Mouse (Mus musculus) naive thymus-derived CD4-positive, alpha-beta T cell, adult 5 months (primary cell): Measurements from ENCODE around the gene Fastkd1. TPM values are rescaled to one million over a fixed set of nuclear protein-coding genes. Genes with fewer than 3 reads are reported as not detected.

Experiments used
- polyA plus RNA-seq: library from polyadenylated mRNA; unstranded; fragments of 100-300 nt; shearing (Covaris generic); gene quantifications from one replicate; pipeline ENCODE4 v1.2.1, GENCODE M21; 2017

Gene Fastkd1
- 10.2 TPM for polyA plus RNA-seq

DNA sequence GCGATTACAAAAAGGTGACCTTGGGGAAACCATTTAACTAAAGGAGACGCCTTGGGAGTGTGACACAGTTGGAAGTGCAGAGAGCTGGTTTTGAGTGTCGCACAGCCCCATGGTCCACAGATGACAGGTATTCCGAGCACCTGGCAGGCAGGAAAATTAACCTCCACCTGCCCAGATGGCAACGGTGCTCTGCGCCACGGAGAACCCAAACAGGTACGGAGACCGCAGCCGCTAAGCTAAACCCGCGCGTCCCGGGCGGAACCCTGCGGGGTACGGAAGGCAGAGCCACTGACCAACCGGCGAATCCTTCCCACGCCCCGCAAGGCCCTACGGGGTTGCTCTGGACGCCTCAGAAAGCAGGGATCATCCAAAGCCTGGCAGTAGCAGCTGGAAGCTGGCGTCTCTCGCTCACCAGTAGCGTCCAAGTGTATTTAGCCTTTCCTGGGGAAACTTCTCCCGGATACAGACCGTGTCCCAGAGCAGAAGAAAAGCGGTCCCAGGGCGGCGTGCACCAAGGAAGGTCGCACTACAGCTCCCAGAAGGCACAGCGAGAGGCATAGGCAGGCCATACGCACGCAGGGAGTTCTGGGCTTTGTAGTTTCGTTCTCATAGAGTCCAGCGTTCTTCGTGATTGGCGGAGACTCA, at the start of gene Fastkd1:
Fastkd1 (minus strand) TSS at position 536 of the 645 bp plus-strand sequence.

DNA sequence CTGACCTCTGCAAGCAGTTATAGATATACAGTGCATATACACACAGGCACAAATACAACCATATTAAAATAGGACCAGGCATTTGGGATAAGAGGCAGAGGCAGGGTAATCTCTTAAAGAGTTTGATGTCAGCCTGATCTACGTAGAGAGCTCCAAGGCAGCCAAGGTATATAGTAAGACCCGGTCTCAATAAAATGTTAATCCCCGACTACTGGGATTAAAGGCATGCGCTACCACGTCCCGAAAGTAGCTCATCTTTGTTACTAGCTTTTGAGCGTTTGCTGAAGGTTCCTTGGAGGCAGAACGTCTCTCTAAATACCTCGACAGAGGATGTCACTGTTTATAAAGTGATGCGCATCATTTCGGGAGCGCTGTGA, 8.9 kb upstream of the Fastkd1 start, which contains the start of gene Ppig:
Ppig (plus strand) TSS at position 273 of the 377 bp plus-strand sequence.

GRCm38 (mm10) chr2:69669853-69670252, 43.5 kb downstream of the Fastkd1 start, which contains the start of gene Klhl41:
Klhl41 (plus strand) TSS chr2:69670120.

GRCm38 (mm10) chr2:69646726-69647490, 66.4 kb downstream of the Fastkd1 start, which contains the start of gene Bbs5:
Bbs5 (plus strand) TSS chr2:69647171.

Other genes with a start within 250 kb of the Fastkd1 start
- gene Lrp2, start 127.5 kb downstream of the Fastkd1 start, polyA plus RNA-seq: 0.12 TPM
- gene Bbs5, start 66.3 kb downstream of the Fastkd1 start, polyA plus RNA-seq: not detected
- gene Klhl41, start 43.4 kb downstream of the Fastkd1 start, polyA plus RNA-seq: not detected
- gene Ppig, start 9.0 kb upstream of the Fastkd1 start, polyA plus RNA-seq: 207 TPM
- gene Ccdc173, start 76.1 kb upstream of the Fastkd1 start, polyA plus RNA-seq: 1.1 TPM
- gene Phospho2, start 76.1 kb upstream of the Fastkd1 start, polyA plus RNA-seq: 32.0 TPM
- not detected for gene Klhl23, start 108.4 kb upstream of the Fastkd1 start, polyA plus RNA-seq
- gene Ssb, start 148.0 kb upstream of the Fastkd1 start, polyA plus RNA-seq: 303 TPM
- gene Mettl5, start 172.1 kb upstream of the Fastkd1 start, polyA plus RNA-seq: 21.3 TPM
- gene Ubr3, start 183.7 kb upstream of the Fastkd1 start, polyA plus RNA-seq: 36.3 TPM